Mouse (Mus musculus) small intestine, adult 2 months (tissue): ENCODE data around the gene Tmem131. TPM values are rescaled to one million over a fixed set of nuclear protein-coding genes. Genes with fewer than 3 reads are reported as not detected.

Source experiments
- H3K27ac ChIP-seq: fragments of 200-500 bp; 2 replicates; pipeline ENCODE4 v1.5.1; 2012; ENCODE audit warnings: low read depth, low read length, control low read depth, inconsistent platforms; ENCODE audit not compliant: insufficient read depth
- H3K27me3 ChIP-seq: fragments of 200-500 bp; 2 replicates; pipeline ENCODE4 v1.6.1; 2012; ENCODE audit warnings: mild to moderate bottlenecking, moderate library complexity, low read length, inconsistent platforms; ENCODE audit not compliant: control insufficient read depth, insufficient read depth
- H3K36me3 ChIP-seq: fragments of 200-500 bp; 2 replicates; pipeline ENCODE4 v1.6.1; 2012; ENCODE audit warnings: mild to moderate bottlenecking, low read length, control low read depth, inconsistent platforms; ENCODE audit not compliant: control insufficient read depth, insufficient read depth
- H3K4me1 ChIP-seq: fragments of 200-500 bp; 2 replicates; pipeline ENCODE4 v1.6.1; 2012; ENCODE audit warnings: low read length, inconsistent platforms, mixed read lengths; ENCODE audit not compliant: control insufficient read depth, insufficient read depth, insufficient read length
- H3K4me3 ChIP-seq: fragments of 200-500 bp; 2 replicates; pipeline ENCODE4 v1.5.1; 2012; ENCODE audit warnings: low read depth, mild to moderate bottlenecking, control low read depth, inconsistent platforms, low read length, moderate library complexity
- CTCF ChIP-seq: fragments of 200-500 bp; IDR thresholded peaks from 2 replicates; pipeline ENCODE4 v1.5.1; 2012; ENCODE audit warnings: low read depth, mild to moderate bottlenecking, control low read depth, inconsistent platforms, low read length, moderate library complexity, mixed read lengths; ENCODE audit not compliant: insufficient replicate concordance, insufficient read length; ENCODE audit errors: extremely low read depth
- POLR2A ChIP-seq: fragments of 200-500 bp; IDR thresholded peaks from 2 replicates; pipeline ENCODE4 v1.6.1; 2012; ENCODE audit warnings: low read depth, mild to moderate bottlenecking, control low read depth, inconsistent platforms, low read length, moderate library complexity
- WGBS: fragments of 180-500 bp; shearing (Covaris S2); methylation state at CpG from one replicate; pipeline ENCODE4 v1.1.7; 2018; 5-methylcytosine and 5-hydroxymethylcytosine counted together
- polyA plus RNA-seq: library from polyadenylated mRNA; depleted of rRNA; stranded (reverse); fragments of >200 nt; gene quantifications from 2 replicates; pipeline ENCODE4 v1.2.3, GENCODE M21; 2012

Gene Tmem131
- polyA plus RNA-seq, 1 experiment = 39.6 TPM

DNA sequence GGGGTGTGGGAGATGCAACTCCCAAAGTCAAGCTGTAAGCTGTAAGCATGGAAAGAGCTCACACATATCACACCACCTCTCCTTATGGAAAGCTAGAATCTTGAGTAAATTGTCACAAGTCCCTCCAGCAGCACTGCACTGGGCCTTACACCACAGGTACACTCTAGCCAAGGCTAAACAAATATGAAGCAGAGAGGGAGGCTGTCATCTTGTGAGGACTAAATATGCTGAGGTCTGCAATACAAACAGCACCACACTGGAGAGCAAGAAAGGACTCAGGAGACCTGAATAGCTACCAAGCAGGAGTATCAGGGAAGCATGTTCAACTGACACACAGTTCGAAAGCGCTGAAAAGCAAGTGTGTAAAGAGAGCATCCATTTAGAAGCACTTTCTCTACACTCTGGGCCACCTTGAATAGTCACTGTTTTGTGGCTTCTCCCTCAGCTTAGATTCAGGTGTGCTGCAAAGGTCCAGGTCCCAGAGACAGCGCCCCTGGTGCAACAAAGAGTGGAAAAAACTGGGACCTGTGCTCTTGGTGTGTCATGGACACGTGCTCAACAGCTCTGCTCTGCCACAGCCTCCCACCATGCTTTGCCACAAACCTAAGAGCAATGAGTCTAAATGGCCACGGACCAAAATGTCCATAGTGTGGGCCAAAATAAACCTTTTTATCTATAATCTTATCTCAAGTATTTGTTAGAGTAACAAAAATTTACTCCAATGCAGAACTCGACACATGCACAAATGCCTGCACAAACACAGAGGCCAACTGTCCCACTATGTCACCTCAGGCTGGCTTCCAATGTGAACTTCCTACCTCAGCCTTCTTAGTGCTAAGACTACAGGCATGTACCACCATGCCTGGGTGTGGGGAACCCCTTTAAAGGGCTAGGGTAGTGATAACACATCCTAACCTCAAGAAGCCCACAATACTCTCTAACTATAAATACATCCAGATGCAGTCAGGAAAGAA lies 14.8 kb downstream of the Tmem131 start:
- Histone ChIP-seq H3K27ac (no peak overlapping the region), H3K36me3 (peaks cover 2% of the 10 kb centered on the region), H3K4me1 (peaks cover 17% of the 10 kb centered on the region), H3K4me3 (no peak overlapping the region), H3K27me3 (no peaks in the 10 kb centered on the region)
- 57% methylated on average over 6 of the region's 6 CpGs for WGBS
- TF ChIP-seq CTCF (no peak), POLR2A (no peak)

DNA sequence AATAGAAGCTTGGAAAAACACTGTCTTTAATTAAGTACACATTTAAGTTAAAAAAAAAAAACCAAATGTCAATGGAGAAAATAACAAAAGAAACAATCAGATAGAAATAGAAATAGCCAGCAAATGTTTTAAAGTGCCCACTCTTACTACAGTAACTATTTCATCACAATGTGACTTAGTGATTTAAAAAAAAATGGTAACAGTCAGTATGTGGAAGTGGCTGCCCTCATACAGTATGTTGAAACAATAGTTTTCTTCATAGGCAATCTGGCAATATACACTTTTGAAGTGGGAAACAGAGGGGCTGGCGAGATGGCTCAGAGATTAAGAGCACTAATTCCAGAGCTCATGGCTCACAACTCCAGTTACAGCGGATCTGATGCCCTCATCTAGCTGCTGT lies 15.9 kb downstream of the Tmem131 start:
- no peak for TF ChIP-seq POLR2A
- no peak overlapping the region for H3K27ac ChIP-seq
- WGBS = 82% methylated on average over 2 of the region's 2 CpGs

DNA sequence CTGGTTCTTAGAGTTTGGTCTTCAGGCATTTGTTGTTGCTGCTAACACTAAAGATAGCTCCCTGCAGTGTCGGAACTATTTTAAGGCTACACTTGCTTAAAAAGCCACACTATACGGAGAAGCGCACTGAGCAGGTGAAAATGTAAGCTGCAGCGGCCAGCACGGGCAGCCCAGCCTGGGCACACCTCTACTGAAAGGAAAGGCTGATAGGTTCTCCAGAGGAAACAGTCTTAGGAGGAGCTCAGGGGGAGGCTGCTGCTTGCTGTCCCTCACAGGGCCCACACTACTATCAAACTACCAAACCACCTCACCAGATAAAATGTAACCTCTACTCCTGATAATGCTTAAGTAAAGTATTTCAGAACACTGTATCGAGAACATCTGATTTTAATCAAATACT lies 16.7 kb downstream of the Tmem131 start:
- peaks cover 27% of the 10 kb centered on the region for H3K4me1 ChIP-seq
- H3K36me3 ChIP-seq = peaks cover 2% of the 10 kb centered on the region
- peak overlapping the region; percentile 77 for H3K27ac ChIP-seq
- TF ChIP-seq POLR2A (no peak), CTCF (no peak)
- H3K4me3 ChIP-seq = no peak overlapping the region
- WGBS = 27% methylated on average over 6 of the region's 6 CpGs
- H3K27me3 ChIP-seq = no peaks in the 10 kb centered on the region

More for the DNA sequence above, 15.9 kb downstream of the Tmem131 start:
- Histone ChIP-seq H3K27me3 (no peaks in the 10 kb centered on the region), H3K36me3 (peaks cover 2% of the 10 kb centered on the region), H3K4me3 (no peak overlapping the region), H3K4me1 (peaks cover 25% of the 10 kb centered on the region)

- no peaks in the 10 kb centered on the region for H3K27me3 ChIP-seq
- H3K27ac ChIP-seq = peak overlapping the region; percentile 77
- no peak for TF ChIP-seq CTCF
- no peak for TF ChIP-seq POLR2A
- H3K4me1 ChIP-seq = peaks cover 32% of the 10 kb centered on the region
- WGBS = 32% methylated on average over 4 of the region's 4 CpGs
- peaks cover 2% of the 10 kb centered on the region for H3K36me3 ChIP-seq
- H3K4me3 ChIP-seq = no peak overlapping the region; the same call in 1 of the 2 replicates
These were observed 17.2 kb downstream of the Tmem131 start for GRCm38 (mm10) chr1:36926246-36926645.

DNA sequence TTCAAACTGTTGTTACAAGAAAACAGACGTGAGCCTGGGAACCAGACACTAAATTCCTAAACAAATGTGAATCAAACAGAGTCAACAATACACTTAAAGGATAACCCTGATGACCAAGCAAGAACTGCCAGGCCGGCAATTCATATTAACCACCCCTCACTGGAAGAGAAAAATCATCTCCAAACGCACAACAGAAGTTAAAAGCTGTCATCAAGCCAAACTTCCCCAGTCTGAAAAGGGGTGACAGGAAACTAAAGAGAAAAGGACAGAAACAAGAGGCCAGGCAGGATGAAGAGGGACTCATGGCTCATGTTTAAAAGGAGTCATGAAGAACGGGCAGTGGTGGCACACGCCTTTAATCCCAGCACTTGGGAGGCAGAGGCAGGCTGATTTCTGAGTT lies 17.7 kb downstream of the Tmem131 start:
- Histone ChIP-seq H3K27ac (peak overlapping the region; percentile 57), H3K4me1 (peaks cover 36% of the 10 kb centered on the region), H3K4me3 (no peak overlapping the region), H3K27me3 (no peaks in the 10 kb centered on the region), H3K36me3 (peaks cover 2% of the 10 kb centered on the region)
- 43% methylated on average over 5 of the region's 5 CpGs for WGBS
- TF ChIP-seq POLR2A (no peak), CTCF (no peak)

- Histone ChIP-seq H3K36me3 (peaks cover 2% of the 10 kb centered on the region; the same call in 1 of the 2 replicates), H3K4me3 (no peak overlapping the region), H3K27me3 (no peaks in the 10 kb centered on the region), H3K27ac (no peak overlapping the region), H3K4me1 (peaks cover 41% of the 10 kb centered on the region)
- 88% methylated on average over 2 of the region's 2 CpGs for WGBS
- TF ChIP-seq POLR2A (no peak), CTCF (no peak)
These were observed 18.6 kb downstream of the Tmem131 start for GRCm38 (mm10) chr1:36924853-36925252.

DNA sequence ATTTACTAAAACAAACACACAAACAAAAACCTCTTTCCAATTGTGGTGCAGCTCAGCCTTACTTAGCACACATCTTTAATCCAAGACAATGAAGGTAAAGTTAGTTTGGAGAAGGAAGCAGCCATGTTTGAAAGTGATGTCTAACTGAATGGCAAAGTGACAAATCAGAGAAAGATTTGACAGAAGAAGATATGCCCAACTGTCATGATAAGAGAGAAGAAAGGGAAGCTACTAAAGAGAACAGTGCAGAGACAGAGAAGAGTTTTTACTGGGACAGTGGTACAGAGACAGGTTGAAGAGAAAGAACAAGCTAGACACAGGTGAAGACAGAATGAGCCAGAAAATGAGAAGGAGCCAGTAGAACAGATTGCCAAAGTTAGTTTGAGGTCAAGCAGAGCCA lies 19.6 kb downstream of the Tmem131 start:
- H3K4me3 ChIP-seq = no peak overlapping the region
- no peaks in the 10 kb centered on the region for H3K27me3 ChIP-seq
- no peak overlapping the region for H3K27ac ChIP-seq
- H3K36me3 ChIP-seq = peaks cover 2% of the 10 kb centered on the region; the same call in 1 of the 2 replicates
- peaks cover 47% of the 10 kb centered on the region for H3K4me1 ChIP-seq
- TF ChIP-seq CTCF = no peak
- TF ChIP-seq POLR2A = no peak
